Mouse (Mus musculus) kidney, adult 2 months (tissue): Measurements from ENCODE around the gene Mical3. TPM values are rescaled to one million over a fixed set of nuclear protein-coding genes. Genes with fewer than 3 reads are reported as not detected.
A peak's percentile ranks its signal among the peaks of the same experiment; 100 is the strongest.

Experiments used
- DNase-seq: peaks from one replicate; pipeline ENCODE4 v3.0.0; 2021
- H3K27ac ChIP-seq: fragments of 200-500 bp; 2 replicates; pipeline ENCODE4 v1.5.1; 2012; ENCODE audit warnings: low read depth, low read length, control low read depth, inconsistent platforms; ENCODE audit not compliant: insufficient read depth
- H3K27me3 ChIP-seq: fragments of 200-500 bp; replicated peaks from 2 replicates; pipeline ENCODE4 v1.6.1; 2012; ENCODE audit warnings: mild to moderate bottlenecking, moderate library complexity, low read length, inconsistent platforms; ENCODE audit not compliant: control insufficient read depth, insufficient read depth
- H3K36me3 ChIP-seq: fragments of 200-500 bp; 2 replicates; pipeline ENCODE4 v1.6.1; 2012; ENCODE audit warnings: mild to moderate bottlenecking, moderate library complexity, low read length, inconsistent platforms; ENCODE audit not compliant: control insufficient read depth, insufficient read depth
- H3K4me1 ChIP-seq: fragments of 200-500 bp; 2 replicates; pipeline ENCODE4 v1.6.1; 2011; ENCODE audit warnings: low read length; ENCODE audit not compliant: control insufficient read depth, insufficient read depth
- H3K4me3 ChIP-seq: fragments of 200-500 bp; 2 replicates; pipeline ENCODE4 v1.5.1; 2011; ENCODE audit warnings: mild to moderate bottlenecking, low read depth, low read length, control low read depth; ENCODE audit not compliant: insufficient read depth
- CTCF ChIP-seq: fragments of 200-500 bp; conservative IDR thresholded peaks from 2 replicates; pipeline ENCODE4 v1.5.1; 2011; ENCODE audit warnings: low read depth, mild to moderate bottlenecking, control low read depth, low read length, moderate library complexity, mixed read lengths; ENCODE audit not compliant: insufficient read depth, insufficient read length
- POLR2A ChIP-seq: fragments of 200-500 bp; IDR thresholded peaks from one replicate; pipeline ENCODE4 v1.6.1; 2011; ENCODE audit warnings: low read depth, low read length, control low read depth
- WGBS: fragments of 180-500 bp; shearing (Covaris S2); methylation state at CpG from one replicate; pipeline ENCODE4 v1.1.7; 2018; 5-methylcytosine and 5-hydroxymethylcytosine counted together
- polyA plus RNA-seq: library from polyadenylated mRNA; depleted of rRNA; stranded (reverse); fragments of >200 nt; gene quantifications from 2 replicates; pipeline ENCODE4 v1.2.3, GENCODE M21; 2012

The Mical3 gene
- polyA plus RNA-seq, 1 experiment: 16.1 TPM

DNA sequence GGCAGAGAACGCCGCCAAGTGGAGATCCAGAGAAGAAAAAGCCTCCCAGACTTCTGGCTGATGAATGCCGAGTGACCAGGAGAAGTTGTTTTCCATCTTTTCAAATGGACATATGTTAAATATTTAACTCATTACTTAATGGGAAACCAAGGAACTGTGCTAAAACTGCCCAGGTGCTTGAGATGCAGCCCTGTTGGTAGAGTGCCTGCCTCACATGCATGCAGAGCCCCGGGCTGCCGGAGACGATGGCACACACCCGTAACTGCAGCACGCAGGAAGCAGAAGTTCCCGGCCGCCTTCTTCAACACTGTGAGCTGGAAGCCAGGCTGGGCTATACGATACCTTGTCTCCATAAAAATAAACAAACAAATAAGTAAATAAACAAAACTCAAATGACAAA lies 226.8 kb downstream of the Mical3 start:
- WGBS: 36% methylated on average over 11 of the region's 11 CpGs
- H3K27ac ChIP-seq: peak overlapping the region; percentile 92
- no peaks in the 10 kb centered on the region for H3K36me3 ChIP-seq
- no peaks in the 10 kb centered on the region for H3K27me3 ChIP-seq
- no peak for TF ChIP-seq CTCF
- TF ChIP-seq POLR2A: peak; percentile 40
- peaks cover 34% of the 10 kb centered on the region; the same call in 1 of the 2 replicates for H3K4me1 ChIP-seq
- DNase-seq: no peak
- no peak overlapping the region for H3K4me3 ChIP-seq

GRCm38 (mm10) chr6:120903450-120903912 lies 227.3 kb downstream of the Mical3 start:
- peaks cover 34% of the 10 kb centered on the region; the same call in 1 of the 2 replicates for H3K4me1 ChIP-seq
- H3K4me3 ChIP-seq: no peak overlapping the region
- H3K27me3 ChIP-seq: no peaks in the 10 kb centered on the region
- WGBS: 30% methylated on average over 5 of the region's 5 CpGs
- H3K27ac ChIP-seq: peak overlapping the region; percentile 92
- no peak for TF ChIP-seq POLR2A
- TF ChIP-seq CTCF: peak; percentile 79
- peak; percentile 94 for DNase-seq
- H3K36me3 ChIP-seq: no peaks in the 10 kb centered on the region

GRCm38 (mm10) chr6:120901776-120902645 lies 228.8 kb downstream of the Mical3 start:
- WGBS: 81% methylated on average over 14 of the region's 14 CpGs
- Histone ChIP-seq H3K4me1 (peaks cover 32% of the 10 kb centered on the region; the same call in 1 of the 2 replicates), H3K4me3 (no peak overlapping the region), H3K27me3 (no peaks in the 10 kb centered on the region), H3K27ac (peak overlapping the region; percentile 1; the same call in 1 of the 2 replicates), H3K36me3 (no peaks in the 10 kb centered on the region)
- DNase-seq: peak; percentile 73
- TF ChIP-seq POLR2A (no peak), CTCF (no peak)

- no peaks in the 10 kb centered on the region; the same call in 1 of the 2 replicates for H3K36me3 ChIP-seq
- no peak overlapping the region for H3K4me3 ChIP-seq
- WGBS: 71% methylated on average over 6 of the region's 6 CpGs
- H3K27ac ChIP-seq: no peak overlapping the region
- peak; percentile 93 for TF ChIP-seq CTCF
- TF ChIP-seq POLR2A: no peak
- peak; percentile 49 for DNase-seq
- peaks cover 10% of the 10 kb centered on the region; the same call in 1 of the 2 replicates for H3K4me1 ChIP-seq
- H3K27me3 ChIP-seq: no peaks in the 10 kb centered on the region
Observed at GRCm38 (mm10) chr6:120898188-120898833, 232.5 kb downstream of the Mical3 start.

DNA sequence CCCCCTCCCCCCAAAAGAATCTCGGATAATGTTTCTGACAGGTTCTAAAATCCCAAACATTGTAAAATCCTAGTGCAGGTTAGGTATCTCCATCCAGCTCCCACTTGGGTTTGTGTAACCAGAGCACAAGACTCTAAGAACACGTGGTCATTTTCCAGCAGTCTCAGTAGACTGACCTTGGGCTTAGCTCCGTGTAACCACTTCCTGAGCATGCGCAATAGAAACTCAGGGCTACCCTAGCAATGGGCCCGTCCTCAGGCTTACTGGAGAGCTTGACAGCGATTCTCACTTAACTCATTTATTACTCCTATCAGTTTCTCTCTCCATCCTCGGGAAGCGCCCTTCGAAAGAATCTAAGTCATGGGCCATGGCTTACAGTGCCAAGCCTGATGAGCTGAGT lies 236.3 kb downstream of the Mical3 start:
- 58% methylated on average over 9 of the region's 9 CpGs for WGBS
- no peaks in the 10 kb centered on the region; the same call in 1 of the 2 replicates for H3K36me3 ChIP-seq
- H3K4me3 ChIP-seq: no peak overlapping the region
- H3K4me1 ChIP-seq: no peaks in the 10 kb centered on the region
- H3K27ac ChIP-seq: no peak overlapping the region
- DNase-seq: no peak
- no peak for TF ChIP-seq POLR2A
- TF ChIP-seq CTCF: no peak
- H3K27me3 ChIP-seq: no peaks in the 10 kb centered on the region

DNA sequence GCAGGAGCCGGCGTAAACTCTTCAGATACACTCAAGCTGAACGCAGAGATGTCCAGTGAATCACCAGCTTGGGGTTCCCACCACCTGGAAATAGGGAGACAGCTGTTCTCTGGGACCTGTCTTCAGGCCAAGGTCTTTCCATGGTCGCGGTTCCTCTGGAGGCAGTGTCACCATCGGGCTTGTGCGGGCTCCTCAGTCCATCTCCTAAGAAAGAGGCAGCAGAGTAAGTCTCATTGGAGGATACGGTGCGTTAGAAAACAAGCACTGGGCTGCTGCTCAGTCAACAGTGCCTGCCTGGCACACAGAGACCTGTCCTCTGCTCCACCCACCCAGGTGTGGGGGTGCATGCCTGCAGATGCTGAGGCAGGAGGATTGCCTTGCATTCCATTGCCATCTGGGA lies 236.7 kb downstream of the Mical3 start:
- H3K36me3 ChIP-seq: no peaks in the 10 kb centered on the region; the same call in 1 of the 2 replicates
- TF ChIP-seq CTCF (no peak), POLR2A (no peak)

GRCm38 (mm10) chr6:120886696-120887095 lies 244.1 kb downstream of the Mical3 start:
- WGBS: 88% methylated on average over 17 of the region's 17 CpGs
- Histone ChIP-seq H3K27me3 (no peaks in the 10 kb centered on the region), H3K36me3 (no peaks in the 10 kb centered on the region; the same call in none of the 2 replicates)

More for the DNA sequence above, 236.7 kb downstream of the Mical3 start:
- Histone ChIP-seq H3K4me3 (no peak overlapping the region), H3K4me1 (no peaks in the 10 kb centered on the region), H3K27me3 (no peaks in the 10 kb centered on the region), H3K27ac (no peak overlapping the region)
- whole genome bisulfite sequencing: 95% methylated on average over 9 of the region's 9 CpGs
- no peak for DNase-seq

More at GRCm38 (mm10) chr6:120886696-120887095, 244.1 kb downstream of the Mical3 start:
- DNase-seq: no peak
- TF ChIP-seq POLR2A (no peak), CTCF (no peak)
- no peak overlapping the region for H3K27ac ChIP-seq
- H3K4me1 ChIP-seq: no peaks in the 10 kb centered on the region
- no peak overlapping the region for H3K4me3 ChIP-seq
